Mouse (Mus musculus): ENCODE results near the gene Hira.
"Not testable (repeated sequence)": the region's sequence is repeated elsewhere in the genome, so short reads cannot be mapped to it uniquely, and the experiment has no call there.

Gene Hira

DNA sequence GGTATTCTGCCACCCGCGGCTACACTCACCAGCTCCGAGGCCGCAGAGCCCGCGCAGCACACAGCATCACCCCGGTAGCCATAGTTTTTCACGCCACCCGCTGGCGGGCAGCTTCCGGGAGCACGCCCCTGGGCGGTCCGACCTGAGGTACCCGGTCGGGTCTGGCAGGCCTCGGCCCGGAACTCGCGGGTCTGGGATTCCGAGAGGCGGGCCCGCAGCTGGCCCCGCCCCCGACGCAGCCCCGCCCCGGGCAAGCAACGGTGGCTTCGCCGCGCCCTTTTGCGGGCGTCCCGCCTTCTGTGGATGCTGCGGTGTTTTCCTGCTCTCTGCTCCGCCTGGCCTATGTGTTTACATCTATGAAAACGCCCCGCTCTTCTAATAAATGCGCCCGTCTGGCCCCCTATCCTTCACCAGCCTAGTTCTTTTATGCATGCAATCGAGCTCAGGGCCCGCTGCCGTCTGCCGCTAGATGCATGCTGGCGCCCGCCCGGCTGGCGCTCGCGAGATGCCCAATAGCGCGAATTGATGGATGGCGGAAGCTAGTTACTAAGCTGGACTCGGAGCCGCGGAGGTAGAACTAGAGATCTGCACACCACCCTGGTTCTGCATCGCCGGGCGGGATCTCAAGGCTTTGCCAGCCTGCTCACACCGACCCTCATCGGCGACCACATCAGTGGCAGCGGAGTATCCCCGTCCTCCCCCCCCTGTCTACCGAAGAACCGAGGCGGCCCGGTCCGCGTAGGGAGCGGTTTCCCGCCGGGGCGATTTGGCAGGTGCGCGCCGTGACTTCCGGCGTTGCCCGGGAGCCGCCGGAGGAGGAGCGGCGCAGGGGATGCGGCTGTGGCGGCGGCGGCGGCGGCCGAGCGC is at the start of gene Hira, which contains the start of gene Mrpl40:
Gene Hira, plus strand, starts transcription at position 596 of the 867 bp plus-strand sequence.
Gene Mrpl40, minus strand, starts transcription at position 421 of the 867 bp plus-strand sequence.
- peak; percentile 88 for DNase-seq

DNA sequence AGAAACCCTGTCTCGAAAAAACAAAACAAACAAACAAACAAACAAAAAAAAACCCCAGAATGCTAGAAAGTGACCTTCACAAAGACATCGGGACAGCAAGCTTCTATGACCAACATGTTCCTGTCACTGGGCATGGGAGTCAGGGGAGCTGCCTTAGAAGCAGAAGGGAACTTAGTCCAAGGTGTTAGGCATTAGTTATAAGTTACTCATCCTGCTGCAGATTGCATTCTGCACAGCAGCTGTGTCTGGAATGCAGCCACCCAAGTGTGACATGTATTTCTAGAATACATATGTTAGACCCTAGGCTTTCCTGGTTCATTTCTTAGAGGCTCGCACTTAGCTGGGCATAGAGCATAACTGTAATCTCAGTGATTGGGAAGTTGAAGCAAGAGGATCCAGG is 48.2 kb upstream of the Hira start:
- DNase-seq: no peak

- DNase-seq: no peak
Observed at GRCm38 (mm10) chr16:18829102-18829501, 47.7 kb upstream of the Hira start.

- DNase-seq: no peak
Observed at GRCm38 (mm10) chr16:18833486-18833885, 43.4 kb upstream of the Hira start.

DNA sequence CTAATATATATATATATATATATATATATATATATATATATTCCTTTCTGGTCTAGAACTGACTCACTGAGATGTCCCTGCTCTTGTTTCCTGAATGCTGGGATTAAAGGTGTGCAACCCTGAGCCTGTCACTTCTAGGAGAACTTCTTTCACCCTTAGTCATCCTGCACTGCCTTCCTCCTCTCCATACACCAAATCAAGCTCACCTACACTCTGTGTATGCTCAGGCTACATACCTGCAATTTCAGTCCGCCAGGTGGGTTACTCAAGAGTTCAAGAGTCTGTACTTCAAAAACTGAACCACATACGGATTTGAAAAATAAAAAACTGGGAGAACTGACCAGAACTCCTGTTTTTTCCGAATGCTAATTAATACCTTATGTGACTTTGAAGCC is 40.8 kb upstream of the Hira start:
- no peak for DNase-seq

DNA sequence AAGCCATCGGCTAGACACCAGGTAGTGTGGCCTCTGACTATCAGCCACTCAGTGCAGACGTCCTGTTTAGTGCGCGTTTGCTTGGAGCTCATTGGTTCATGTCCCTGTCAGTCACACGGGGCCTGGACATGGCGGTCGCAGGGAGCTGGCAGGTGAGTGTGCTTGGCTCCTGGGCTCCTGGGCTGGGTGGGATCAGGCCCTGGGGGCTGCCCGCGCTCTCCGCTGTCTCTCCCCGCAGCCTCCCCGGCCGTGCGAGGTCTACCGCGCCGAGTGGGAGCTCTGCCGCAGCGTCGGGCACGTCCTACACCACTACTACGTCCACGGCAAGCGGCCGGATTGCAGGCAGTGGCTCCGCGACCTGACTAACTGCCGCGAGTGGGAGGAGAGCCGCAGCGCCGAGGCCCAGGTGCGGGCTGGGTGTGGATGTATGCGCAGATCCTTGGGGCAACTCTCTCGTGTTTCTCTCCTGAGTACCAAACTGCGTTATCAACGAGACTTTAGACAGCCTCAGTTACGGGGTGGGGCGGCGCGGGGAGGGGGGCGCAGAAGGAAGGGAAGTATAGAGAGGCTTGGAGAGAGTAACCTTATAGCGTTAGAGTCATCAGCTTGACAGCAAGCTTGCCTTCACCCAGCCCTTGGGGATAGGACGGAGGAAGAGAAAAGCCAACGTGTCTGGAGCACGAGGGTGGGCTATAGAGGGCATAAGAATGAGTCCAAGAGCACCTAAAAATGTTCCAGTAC is 40.2 kb upstream of the Hira start, which contains the start of the genes 2510002D24Rik and Gm28539:
Gene 2510002D24Rik, plus strand, starts transcription at position 111 of the 741 bp plus-strand sequence.
Gene Gm28539, plus strand, starts transcription at position 117 of the 741 bp plus-strand sequence.
- peak; percentile 91 for DNase-seq

- no peak for DNase-seq
Observed at GRCm38 (mm10) chr16:18838346-18838745, 38.5 kb upstream of the Hira start.

GRCm38 (mm10) chr16:18846301-18846820 is 30.5 kb upstream of the Hira start:
- no peak for DNase-seq

DNA sequence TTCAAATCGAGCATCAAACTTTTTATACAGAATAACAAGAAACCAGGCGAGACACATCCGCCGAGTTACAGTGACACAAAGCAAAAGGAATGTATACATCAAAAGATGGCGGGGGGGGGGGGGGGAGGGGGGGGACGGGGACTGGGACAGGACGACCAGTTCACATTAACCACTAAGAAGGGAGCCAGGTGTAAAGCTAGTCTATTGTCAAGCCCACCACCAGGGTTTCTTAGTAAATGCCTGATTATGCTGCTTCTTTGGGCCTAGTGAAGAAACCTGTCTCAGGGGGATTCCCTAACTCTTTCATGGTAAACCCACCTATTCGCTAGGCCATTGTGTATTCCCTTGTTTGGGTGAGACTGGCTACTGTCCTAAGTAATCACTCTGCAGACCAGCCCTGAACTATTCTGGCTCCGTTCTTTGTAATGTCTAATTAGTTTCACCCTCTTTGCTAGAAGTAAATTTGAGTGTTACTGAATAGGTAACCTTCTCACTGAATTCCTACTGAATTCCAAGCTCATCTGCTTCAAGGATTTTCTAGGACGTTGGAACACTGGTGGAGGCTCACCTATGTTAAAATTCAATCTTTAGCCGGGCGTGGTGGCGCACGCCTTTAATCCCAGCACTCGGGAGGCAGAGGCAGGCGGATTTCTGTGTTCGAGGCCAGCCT is 27.2 kb upstream of the Hira start:
- not testable (repeated sequence) for DNase-seq

GRCm38 (mm10) chr16:18858551-18858950 is 18.3 kb upstream of the Hira start:
- no peak for DNase-seq

GRCm38 (mm10) chr16:18860186-18860585 is 16.7 kb upstream of the Hira start:
- DNase-seq: no peak

DNA sequence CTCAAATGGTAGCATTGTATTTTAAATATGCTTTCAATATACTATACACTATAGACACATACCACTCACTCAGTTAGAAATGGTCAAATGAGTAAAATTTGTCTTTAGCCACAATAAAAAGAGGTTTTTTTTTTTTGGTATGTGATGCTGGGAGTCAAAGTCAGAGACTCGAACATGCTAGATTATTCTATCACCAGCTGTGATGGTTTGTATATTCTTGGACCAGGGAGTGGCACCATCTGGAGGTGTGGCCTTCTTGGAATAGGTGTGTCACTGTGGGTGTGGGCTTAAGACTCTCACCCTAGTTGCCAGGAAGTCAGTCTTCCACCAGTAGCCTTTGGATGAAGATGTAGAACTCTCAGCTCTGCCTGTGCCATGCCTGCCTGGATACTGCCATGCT is 6.3 kb upstream of the Hira start:
- DNase-seq: not testable (repeated sequence)

- DNase-seq: no peak
Observed at GRCm38 (mm10) chr16:18876091-18876441, 771 bp upstream of the Hira start.

DNA sequence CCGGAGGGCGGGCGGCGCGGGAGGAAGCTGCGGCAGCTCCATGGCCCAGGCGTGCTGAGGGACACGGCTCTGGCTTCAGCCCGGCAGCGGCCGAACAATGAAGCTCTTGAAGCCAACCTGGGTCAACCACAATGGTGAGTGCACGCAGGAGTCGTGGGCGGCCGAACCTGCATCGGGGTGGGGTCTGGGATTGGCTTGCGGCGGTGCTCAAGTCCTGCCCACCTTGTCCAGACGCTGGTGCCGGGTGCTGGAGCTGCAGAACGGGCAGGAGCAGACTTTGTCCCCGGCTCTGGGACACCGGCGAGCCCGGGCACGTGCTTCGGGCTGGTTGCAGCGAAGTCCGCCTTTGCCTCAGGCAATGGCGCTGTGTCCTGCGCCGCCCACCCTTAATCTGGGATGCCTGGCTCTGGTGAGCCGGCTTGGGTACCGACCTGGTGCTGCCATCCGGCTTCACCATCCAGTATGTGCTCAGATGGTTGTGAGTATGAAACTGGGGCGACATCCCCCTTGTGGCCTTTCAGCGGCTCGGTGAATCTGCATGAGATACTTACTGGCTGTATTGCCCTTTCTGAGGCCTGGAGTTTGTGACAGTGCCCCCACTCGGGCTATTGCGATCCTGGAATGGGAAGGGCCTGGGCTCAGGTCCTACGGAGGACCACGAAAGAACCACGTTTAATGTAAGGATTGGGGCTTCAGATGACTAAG is 701 bp downstream of the Hira start:
- DNase-seq: peak; percentile 42

- DNase-seq: peak; percentile 20
Observed at GRCm38 (mm10) chr16:18878091-18878720, 1.4 kb downstream of the Hira start.

- no peak for DNase-seq
Observed at GRCm38 (mm10) chr16:18884044-18884443, 7.2 kb downstream of the Hira start.

- no peak for DNase-seq
Observed at GRCm38 (mm10) chr16:18893840-18894372, 17.1 kb downstream of the Hira start.

DNA sequence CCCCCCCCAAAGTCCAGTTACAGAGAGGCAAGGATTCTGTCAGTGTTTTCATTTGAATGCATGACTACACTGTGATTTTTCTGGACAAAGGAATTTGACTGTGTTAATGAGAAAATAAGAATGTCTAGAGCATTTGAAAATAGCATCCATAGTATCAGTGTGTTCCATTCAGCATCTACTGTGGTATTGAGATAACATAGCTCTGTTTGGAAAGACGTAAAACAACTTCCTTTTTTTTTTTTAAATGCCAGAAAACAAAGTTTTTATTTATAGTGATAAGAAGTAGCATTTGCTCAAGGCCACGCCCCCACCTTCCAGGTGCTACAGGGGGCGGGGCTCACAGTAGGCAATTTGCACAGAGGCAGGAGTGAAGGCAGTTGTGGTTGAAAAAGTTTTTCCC is 18.4 kb downstream of the Hira start:
- no peak for DNase-seq

GRCm38 (mm10) chr16:18896429-18896828 is 19.6 kb downstream of the Hira start:
- no peak for DNase-seq

DNA sequence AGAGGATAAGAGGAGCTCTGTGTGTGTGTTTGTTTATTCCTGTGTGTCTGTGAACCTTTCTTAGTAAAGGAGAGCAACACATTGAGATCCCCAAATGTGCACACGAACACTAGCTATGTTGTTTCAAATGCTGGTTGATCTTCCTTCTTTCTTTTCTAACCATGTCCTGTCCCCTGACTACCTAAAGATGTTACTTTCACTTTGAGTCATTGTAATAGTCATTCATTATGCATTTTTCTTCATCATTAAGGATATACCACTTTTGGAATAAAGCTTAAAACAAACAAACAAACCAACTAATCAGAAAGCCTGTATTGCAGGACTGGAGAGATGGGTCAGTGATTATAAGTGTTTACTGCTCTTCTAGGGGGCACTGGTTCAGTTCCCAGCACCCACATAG is 28.8 kb downstream of the Hira start:
- no peak for DNase-seq

DNA sequence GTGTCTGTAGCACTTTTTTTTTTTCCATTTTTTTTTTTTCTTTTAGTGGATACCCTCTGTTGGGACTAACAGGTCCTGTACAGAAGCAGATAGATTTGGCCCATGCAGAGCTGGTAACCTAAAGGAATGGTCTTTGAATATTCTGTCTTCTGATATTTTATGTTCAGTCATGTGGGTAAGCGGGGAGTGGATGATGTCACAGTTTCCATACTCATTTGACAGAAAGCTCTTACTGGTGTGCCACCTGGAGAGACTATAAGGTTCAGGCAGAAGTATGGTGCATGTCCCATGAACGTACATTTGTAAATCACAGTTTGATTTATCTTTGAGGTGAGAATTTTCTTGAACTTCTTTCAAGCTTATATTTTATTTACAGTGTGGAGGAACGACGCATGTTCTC is 39.2 kb downstream of the Hira start:
- DNase-seq: no peak

DNA sequence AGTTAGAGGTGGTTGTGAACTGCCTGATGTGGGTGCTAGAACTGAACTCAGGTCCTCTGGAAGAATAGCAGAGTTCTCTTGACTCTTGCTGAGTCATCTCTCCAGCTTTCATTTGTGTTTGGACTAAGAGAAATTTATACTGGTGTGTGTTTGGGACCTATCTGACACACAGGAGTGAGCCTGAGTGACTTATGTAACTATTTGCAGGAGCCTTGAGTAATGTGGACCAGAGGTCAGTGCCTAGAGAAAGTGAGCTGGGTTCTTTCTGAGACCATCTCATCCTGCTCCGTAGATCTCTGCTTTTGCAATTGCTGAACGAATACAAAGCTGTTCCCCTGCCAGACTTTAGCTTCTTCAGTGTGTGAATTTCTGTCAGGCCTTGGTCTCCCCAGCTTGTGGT is 44.9 kb downstream of the Hira start:
- DNase-seq: no peak

Measured in right cerebral cortex, postnatal 4 days (tissue).